Mouse (Mus musculus) heart, embryonic 16.5 days (tissue): Measurements from ENCODE around the gene Serp1. TPM values are rescaled to one million over a fixed set of nuclear protein-coding genes. Genes with fewer than 3 reads are reported as not detected.

Experiments used
- ATAC-seq: fragments of 200-750 bp; cut with Nextera tagmentation; replicated peaks from 2 replicates; pipeline ENCODE4 v1.8.0; 2017; ENCODE audit warnings: moderate number of reproducible peaks; ENCODE audit not compliant: insufficient read depth, low FRiP score; ENCODE audit errors: extremely low read depth
- H3K27ac ChIP-seq: fragments of 300-500 bp; sonication (generic); 2 replicates; pipeline ENCODE4 v1.5.1; 2014; ENCODE audit warnings: mild to moderate bottlenecking, low read length, control low read depth, moderate library complexity
- H3K27me3 ChIP-seq: fragments of 300-500 bp; sonication (generic); 2 replicates; pipeline ENCODE4 v1.6.1; 2014; ENCODE audit warnings: low read length, mixed read lengths; ENCODE audit not compliant: control insufficient read depth, insufficient read depth
- H3K36me3 ChIP-seq: fragments of 300-500 bp; sonication (generic); 2 replicates; pipeline ENCODE4 v1.6.1; 2014; ENCODE audit not compliant: control insufficient read depth, insufficient read depth
- H3K4me1 ChIP-seq: fragments of 300-500 bp; sonication (generic); 2 replicates; pipeline ENCODE4 v1.6.1; 2014; ENCODE audit warnings: low read length, mixed read lengths; ENCODE audit not compliant: control insufficient read depth, insufficient read depth
- H3K4me2 ChIP-seq: fragments of 300-500 bp; sonication (generic); 2 replicates; pipeline ENCODE4 v1.6.1; 2014; ENCODE audit warnings: low read depth, mild to moderate bottlenecking, control low read depth, low read length
- H3K4me3 ChIP-seq: fragments of 300-500 bp; sonication (generic); 2 replicates; pipeline ENCODE4 v1.5.1; 2014; ENCODE audit warnings: mild to moderate bottlenecking, control low read depth, low read length
- H3K9ac ChIP-seq: fragments of 300-500 bp; sonication (generic); 2 replicates; pipeline ENCODE4 v1.6.1; 2014; ENCODE audit warnings: low read length, control low read depth
- H3K9me3 ChIP-seq: fragments of 300-500 bp; sonication (generic); replicated peaks from 2 replicates; pipeline ENCODE4 v1.6.1; 2016; ENCODE audit warnings: low read length; ENCODE audit not compliant: control insufficient read depth
- WGBS: fragments of 180-500 bp; shearing (Covaris S2); extraction: QIAGEN DNeasy Blood & Tissue Kit; methylation state at CpG from one replicate; pipeline ENCODE4 v1.1.7; 2014; 5-methylcytosine and 5-hydroxymethylcytosine counted together
- polyA plus RNA-seq: library from polyadenylated mRNA; unstranded; fragments of >200 nt; fragmentation: Nextera tagmentation; extraction: Ambion mirVana; gene quantifications from 2 replicates; pipeline ENCODE4 v1.2.1, GENCODE M21; 2015

Gene Serp1
- polyA plus RNA-seq, 1 experiment from 2014 or later, result 98.4 TPM

DNA sequence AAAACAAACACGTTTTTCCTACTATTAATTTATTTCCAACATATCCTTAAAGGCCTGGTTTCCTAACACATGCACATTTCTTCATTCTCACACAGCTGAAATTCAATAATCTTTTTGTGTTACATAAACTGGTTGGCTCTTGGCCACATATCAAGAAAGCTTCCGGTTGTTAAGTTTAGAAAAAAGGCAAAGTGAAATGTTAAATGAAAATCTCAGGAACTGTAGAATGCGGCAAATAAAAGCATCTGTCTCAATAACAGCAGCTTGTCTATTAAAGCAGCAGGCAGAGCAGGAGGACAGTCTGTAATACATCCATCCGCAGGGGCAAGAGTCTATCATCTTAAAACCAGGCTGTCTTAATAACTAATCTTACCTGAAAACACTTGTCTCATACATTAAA is 1.4 kb downstream of the Serp1 start:
- ATAC-seq, result no peak
- no peaks in the 10 kb centered on the region for H3K9me3 ChIP-seq
- peak overlapping the region; percentile 99 for H3K9ac ChIP-seq
- 49% methylated on average over 4 of the region's 4 CpGs for WGBS
- no peak overlapping the region for H3K27ac ChIP-seq
- peaks cover 13% of the 10 kb centered on the region for H3K4me1 ChIP-seq
- peaks cover 11% of the 10 kb centered on the region for H3K36me3 ChIP-seq
- H3K4me3 ChIP-seq, result peak overlapping the region; percentile 98
- H3K27me3 ChIP-seq, result no peaks in the 10 kb centered on the region
- H3K4me2 ChIP-seq, result peak overlapping the region; percentile 87

DNA sequence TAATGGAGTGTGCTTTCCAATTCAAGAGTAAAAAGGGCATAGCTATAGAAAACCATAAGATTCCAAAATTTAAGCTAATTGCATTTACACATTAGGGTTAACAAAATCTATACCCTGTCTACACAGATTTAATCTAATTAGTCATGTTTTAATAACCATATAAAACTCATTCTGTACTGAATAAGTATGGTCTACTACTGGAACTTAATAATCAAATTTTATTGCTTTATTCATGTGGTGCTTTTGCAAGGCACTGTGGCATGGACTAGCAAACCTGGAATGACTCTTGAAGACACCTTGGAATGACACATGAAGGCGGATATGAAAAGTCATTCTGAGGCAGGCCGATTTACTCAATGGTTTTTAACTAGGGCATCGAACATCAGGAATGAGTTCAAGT is 2.3 kb downstream of the Serp1 start:
- Histone ChIP-seq H3K9me3 (no peaks in the 10 kb centered on the region), H3K4me1 (peaks cover 13% of the 10 kb centered on the region), H3K27me3 (no peaks in the 10 kb centered on the region), H3K4me2 (no peak overlapping the region), H3K9ac (no peak overlapping the region), H3K4me3 (0 out of 2 replicates have a peak overlapping the region, but pooled peaks have one; percentile 2), H3K27ac (no peak overlapping the region), H3K36me3 (peaks cover 11% of the 10 kb centered on the region)
- WGBS, result 95% methylated on average over 3 of the region's 3 CpGs
- ATAC-seq, result no peak

DNA sequence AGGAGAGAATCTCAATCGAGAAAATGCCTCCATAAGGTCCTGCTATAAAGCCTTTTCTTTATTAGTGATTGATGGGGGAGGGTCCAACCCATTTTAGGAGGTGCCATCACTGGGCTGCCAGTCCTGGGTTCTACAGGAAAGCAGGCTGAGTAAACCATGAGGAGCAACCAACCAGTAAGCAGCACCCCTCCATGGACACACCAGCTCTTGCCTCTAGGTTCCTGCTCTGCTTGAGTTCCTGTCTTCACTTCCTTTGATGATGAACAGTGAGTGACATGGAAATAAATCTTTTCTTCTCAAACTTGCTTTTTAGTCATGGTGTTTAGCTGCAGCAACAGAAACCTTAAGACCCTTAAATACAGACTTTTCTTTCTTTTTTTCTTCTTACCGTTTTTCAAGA is 4.3 kb downstream of the Serp1 start:
- no peaks in the 10 kb centered on the region for H3K9me3 ChIP-seq
- no peak overlapping the region for H3K4me3 ChIP-seq
- WGBS, result 81% methylated on average over 2 of the region's 2 CpGs
- no peak overlapping the region for H3K4me2 ChIP-seq
- H3K27me3 ChIP-seq, result no peaks in the 10 kb centered on the region
- no peak overlapping the region for H3K27ac ChIP-seq
- H3K36me3 ChIP-seq, result peaks cover 11% of the 10 kb centered on the region
- H3K4me1 ChIP-seq, result peaks cover 11% of the 10 kb centered on the region
- ATAC-seq, result no peak
- no peak overlapping the region for H3K9ac ChIP-seq

DNA sequence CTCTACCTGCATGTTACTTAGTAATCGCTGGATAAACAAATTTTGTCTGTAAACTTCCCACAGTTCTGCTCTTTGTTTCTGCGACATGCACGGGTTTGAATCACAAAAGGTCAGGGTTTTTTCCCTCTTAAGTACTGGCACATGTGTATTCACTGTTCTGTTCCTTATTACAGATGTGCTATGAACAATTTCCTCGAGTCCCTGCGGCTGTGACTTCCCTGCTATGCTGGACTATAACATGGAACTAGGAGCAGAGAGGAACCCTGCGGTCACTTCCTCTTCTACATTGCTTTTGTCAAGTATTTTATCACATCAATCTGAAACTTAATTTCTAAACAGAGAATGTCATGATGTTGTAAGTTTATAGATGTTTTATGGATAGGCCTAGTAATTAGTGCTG is 5.4 kb downstream of the Serp1 start:
- Histone ChIP-seq H3K36me3 (peaks cover 11% of the 10 kb centered on the region), H3K9me3 (no peaks in the 10 kb centered on the region), H3K4me3 (no peak overlapping the region), H3K27ac (no peak overlapping the region), H3K4me1 (peaks cover 10% of the 10 kb centered on the region), H3K9ac (no peak overlapping the region), H3K27me3 (no peaks in the 10 kb centered on the region), H3K4me2 (no peak overlapping the region)
- WGBS, result 88% methylated on average over 6 of the region's 6 CpGs
- ATAC-seq, result no peak

DNA sequence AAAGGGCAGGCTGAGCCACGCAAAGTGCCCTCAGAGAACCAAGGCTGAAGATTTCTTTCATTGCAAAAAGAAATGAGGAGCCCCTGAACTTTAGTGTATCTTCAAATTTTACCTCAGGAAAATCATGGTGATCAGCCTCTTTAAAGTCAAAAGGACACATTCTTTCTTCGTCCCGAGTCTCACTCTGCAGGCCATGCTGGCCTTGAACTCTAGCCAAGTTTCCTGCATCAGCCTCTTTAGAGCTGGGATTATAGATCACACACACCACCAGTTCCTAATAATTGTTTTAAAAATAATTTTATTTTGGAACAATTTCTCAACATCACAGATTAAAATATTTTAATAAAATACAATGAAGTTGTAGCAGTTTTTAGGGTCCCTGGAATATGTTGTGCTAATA is 6.2 kb downstream of the Serp1 start:
- H3K27ac ChIP-seq, result peak overlapping the region; percentile 62
- ATAC-seq, result no peak

DNA sequence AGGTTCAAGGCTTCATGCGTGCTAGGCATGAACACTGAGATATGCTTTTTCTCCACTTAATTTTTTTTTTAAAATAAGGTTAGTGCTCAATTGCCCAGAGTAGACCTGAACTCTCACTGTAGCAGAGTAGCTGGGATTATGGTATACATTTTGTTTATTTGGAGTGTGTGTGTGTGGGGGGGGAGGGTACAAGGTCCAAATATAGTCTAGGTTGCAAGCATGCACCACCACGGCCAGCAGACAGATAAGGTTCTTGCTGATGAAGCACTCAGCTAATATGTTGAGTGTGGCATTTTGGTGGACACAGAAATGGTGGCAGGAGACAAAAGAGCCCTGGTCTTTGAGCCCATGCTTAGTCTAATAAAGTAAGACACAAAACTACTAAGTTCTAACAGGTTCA is 6.7 kb downstream of the Serp1 start:
- Histone ChIP-seq H3K4me2 (no peak overlapping the region), H3K36me3 (peaks cover 11% of the 10 kb centered on the region), H3K4me3 (no peak overlapping the region), H3K27me3 (no peaks in the 10 kb centered on the region), H3K9ac (no peak overlapping the region), H3K27ac (peak overlapping the region; percentile 62), H3K9me3 (no peaks in the 10 kb centered on the region), H3K4me1 (peaks cover 4% of the 10 kb centered on the region)
- peak; percentile 45 for ATAC-seq
- WGBS, result 57% methylated on average over 2 of the region's 2 CpGs

More for the DNA sequence above, 6.2 kb downstream of the Serp1 start:
- Histone ChIP-seq H3K4me2 (no peak overlapping the region), H3K9ac (no peak overlapping the region), H3K27me3 (no peaks in the 10 kb centered on the region), H3K9me3 (no peaks in the 10 kb centered on the region), H3K36me3 (peaks cover 11% of the 10 kb centered on the region), H3K4me3 (no peak overlapping the region), H3K4me1 (peaks cover 10% of the 10 kb centered on the region)
- 39% methylated on average over 3 of the region's 3 CpGs for WGBS

DNA sequence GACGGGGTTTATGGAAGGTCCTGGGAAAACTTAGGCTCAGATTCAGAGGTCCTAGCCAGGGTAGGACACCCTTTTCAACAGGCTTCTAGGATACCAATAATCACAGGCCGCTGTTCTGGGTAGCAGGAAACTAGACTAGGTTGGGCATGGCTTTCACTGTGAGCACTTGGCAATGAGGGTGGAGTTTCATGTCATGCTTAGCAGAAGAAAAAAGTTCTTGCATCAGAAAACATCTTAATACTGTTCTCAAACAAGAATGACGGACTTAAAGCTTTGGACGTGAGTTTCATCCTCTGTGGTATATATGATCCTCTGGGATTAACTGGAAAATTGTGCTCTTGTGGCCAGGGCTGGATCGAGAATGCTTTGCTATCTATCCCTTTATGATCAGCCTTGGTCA is 7.9 kb downstream of the Serp1 start:
- 81% methylated on average over 5 of the region's 5 CpGs for WGBS
- peaks cover 5% of the 10 kb centered on the region for H3K36me3 ChIP-seq
- H3K4me1 ChIP-seq, result peaks cover 3% of the 10 kb centered on the region
- no peaks in the 10 kb centered on the region for H3K27me3 ChIP-seq
- H3K27ac ChIP-seq, result no peak overlapping the region
- no peaks in the 10 kb centered on the region for H3K9me3 ChIP-seq
- no peak overlapping the region for H3K4me2 ChIP-seq
- H3K4me3 ChIP-seq, result no peak overlapping the region
- H3K9ac ChIP-seq, result no peak overlapping the region
- no peak for ATAC-seq

DNA sequence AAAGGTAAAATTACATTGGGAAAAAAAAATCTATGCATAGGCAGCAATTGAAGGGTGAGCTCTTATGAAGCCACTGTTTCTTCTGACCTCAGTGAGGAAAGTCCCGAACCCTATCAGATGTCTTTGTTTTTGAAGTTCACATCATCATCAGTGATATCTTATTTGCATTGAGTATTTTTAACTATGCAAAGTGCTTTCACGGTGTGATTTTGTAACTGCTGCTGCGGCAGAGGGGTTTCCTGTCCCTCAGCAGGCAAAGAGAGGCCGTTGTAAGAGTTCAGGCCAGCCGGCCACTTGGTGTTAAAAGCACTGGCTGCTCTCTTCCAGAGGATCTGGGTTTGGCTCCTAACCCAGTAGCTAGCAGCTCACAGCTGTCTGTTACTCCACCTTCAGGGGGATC is 8.4 kb downstream of the Serp1 start:
- WGBS, result 42% methylated on average over 5 of the region's 5 CpGs
- Histone ChIP-seq H3K36me3 (peaks cover 3% of the 10 kb centered on the region), H3K4me3 (no peak overlapping the region), H3K9ac (no peak overlapping the region), H3K27ac (no peak overlapping the region), H3K4me1 (peaks cover 3% of the 10 kb centered on the region), H3K9me3 (no peaks in the 10 kb centered on the region), H3K4me2 (no peak overlapping the region), H3K27me3 (no peaks in the 10 kb centered on the region)
- no peak for ATAC-seq

DNA sequence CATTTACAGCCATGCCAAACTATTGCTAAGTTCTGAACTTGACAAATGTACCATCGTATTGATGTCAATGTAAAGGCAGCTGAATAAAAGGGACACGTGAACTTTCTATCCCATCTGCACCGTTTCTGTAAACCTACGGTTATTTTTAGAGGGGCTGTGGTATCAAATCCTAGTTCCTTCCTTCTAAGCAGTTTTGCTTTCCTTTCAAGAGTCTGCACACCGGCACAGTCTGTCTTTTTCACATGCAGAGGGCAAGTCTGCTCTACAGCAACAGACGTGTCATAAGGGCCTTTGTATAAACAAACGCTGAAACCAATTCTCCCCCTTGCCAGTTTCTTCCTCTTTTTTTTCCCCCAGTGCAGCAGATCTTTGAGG is 9.1 kb downstream of the Serp1 start:
- H3K9ac ChIP-seq, result no peak overlapping the region
- no peak overlapping the region for H3K27ac ChIP-seq
- no peak overlapping the region for H3K4me3 ChIP-seq
- H3K27me3 ChIP-seq, result no peaks in the 10 kb centered on the region
- ATAC-seq, result no peak
- 49% methylated on average over 7 of the region's 7 CpGs for WGBS
- no peak overlapping the region for H3K4me2 ChIP-seq
- H3K4me1 ChIP-seq, result peaks cover 3% of the 10 kb centered on the region
- H3K9me3 ChIP-seq, result no peaks in the 10 kb centered on the region
- peaks cover 3% of the 10 kb centered on the region for H3K36me3 ChIP-seq
